Mouse (Mus musculus) ES-E14 (cell line): ENCODE measurements around the gene Olfr522. TPM values are rescaled to one million over a fixed set of nuclear protein-coding genes. Genes with fewer than 3 reads are reported as not detected.

Experiments used
- DNase-seq: peaks from one replicate; pipeline ENCODE4 v3.0.0-alpha.2; 2013; ENCODE audit warnings: low read depth, low spot score
- H3K27ac ChIP-seq: 2 replicates; pipeline ENCODE4 v1.5.1; 2012; ENCODE audit warnings: low read depth, mild to moderate bottlenecking, low read length, moderate library complexity, mixed read lengths; ENCODE audit not compliant: poor library complexity, insufficient read depth, severe bottlenecking
- H3K36me3 ChIP-seq: 2 replicates; pipeline ENCODE4 v1.6.1; 2012; ENCODE audit warnings: mild to moderate bottlenecking, low read length, moderate library complexity, mixed read lengths; ENCODE audit not compliant: control insufficient read depth, poor library complexity, insufficient read depth, severe bottlenecking
- H3K4me1 ChIP-seq, 2 experiments: fragments of 150-350 bp in 1 of 2; sonication (generic) in 1 of 2; 2 replicates each; pipeline ENCODE4 v1.6.1; 2012; ENCODE audit warnings: low read length in 2 of 2, mild to moderate bottlenecking in 1 of 2, mixed read lengths in 1 of 2; ENCODE audit not compliant: control insufficient read depth in 2 of 2, insufficient read depth in 2 of 2, poor library complexity in 1 of 2
- H3K4me3 ChIP-seq, 2 experiments: fragments of 150-350 bp in 1 of 2; sonication (generic) in 1 of 2; 2 replicates each; pipeline ENCODE4 v1.5.1; 2012; ENCODE audit warnings: low read length in 2 of 2, low read depth in 1 of 2, mild to moderate bottlenecking in 1 of 2, mixed read lengths in 1 of 2; ENCODE audit not compliant: insufficient read depth in 1 of 2, poor library complexity in 1 of 2, severe bottlenecking in 1 of 2
- H3K9ac ChIP-seq: 2 replicates; pipeline ENCODE4 v1.6.1; 2012; ENCODE audit warnings: low read depth, mild to moderate bottlenecking, low read length, mixed read lengths; ENCODE audit not compliant: poor library complexity, insufficient read depth, severe bottlenecking
- H3K9me3 ChIP-seq: fragments of 150-350 bp; sonication (generic); 2 replicates; pipeline ENCODE4 v1.6.1; 2012; ENCODE audit warnings: low read depth, mild to moderate bottlenecking, low read length; ENCODE audit not compliant: control insufficient read depth, insufficient read depth
- CHD2 ChIP-seq: IDR thresholded peaks from 2 replicates; pipeline ENCODE4 v1.6.1; 2014; ENCODE audit warnings: mild to moderate bottlenecking, low read depth, low read length, inconsistent platforms
- HCFC1 ChIP-seq: IDR thresholded peaks from 2 replicates; pipeline ENCODE4 v1.6.1; 2012; ENCODE audit warnings: low read length, inconsistent platforms, borderline replicate concordance; ENCODE audit not compliant: insufficient read depth
- MAFK ChIP-seq: IDR thresholded peaks from 2 replicates; pipeline ENCODE4 v1.6.1; 2014; ENCODE audit warnings: mild to moderate bottlenecking, low read depth, low read length, inconsistent platforms; ENCODE audit not compliant: insufficient read depth
- ZC3H11A ChIP-seq: IDR thresholded peaks from 2 replicates; pipeline ENCODE4 v1.6.1; 2012; ENCODE audit warnings: low read depth, mild to moderate bottlenecking, inconsistent platforms, low read length, borderline replicate concordance
- ZNF384 ChIP-seq: IDR thresholded peaks from 2 replicates; pipeline ENCODE4 v1.6.1; 2012; ENCODE audit warnings: low read depth, low read length, inconsistent platforms
- in situ Hi-C, 2 experiments: fragments of 600-800 bp; cut with MboI; formaldehyde crosslinking; loops; one replicate each; pipeline ENCODE4 v1.15.1; 2025; ENCODE audit warnings: low sequenced_read_pairs in 2 of 2, inconsistent platforms in 1 of 2; ENCODE audit not compliant: unreplicated experiment in 2 of 2
- total RNA-seq: library from RNA; depleted of rRNA; stranded (reverse); fragments of 300-350 nt; gene quantifications from 2 replicates; pipeline ENCODE4 v1.2.3, GENCODE M21; 2012

Olfr522 gene
- total RNA-seq, 1 experiment, result not detected

GRCm38 (mm10) chr7:140172936-140173335 lies 8.4 kb upstream of the Olfr522 start, which contains the start of gene Olfr523:
Olfr523 (plus strand) TSS chr7:140173217.
- Histone ChIP-seq H3K36me3 (no peaks in the 10 kb centered on the region), H3K4me1 (peaks cover 0 to 7% of the 10 kb centered on the region in 2 experiments; a peak in 1 of 4 replicates), H3K9ac (no peak within 1 kb of the TSS), H3K9me3 (no peaks in the 10 kb centered on the region), H3K27ac (no peak within 1 kb of the TSS), H3K4me3 (no peak within 1 kb of the TSS)
- TF ChIP-seq ZC3H11A (no peak), MAFK (no peak), ZNF384 (no peak), HCFC1 (no peak), CHD2 (no peak)
- DNase-seq, result no peak
- in situ Hi-C loops, result no loop called here

- H3K9ac ChIP-seq, result no peak overlapping the region
- no peak for DNase-seq
- in situ Hi-C loops, result no loop called here
- no peak overlapping the region for H3K27ac ChIP-seq
- H3K4me3 ChIP-seq, result no peak overlapping the region
- H3K9me3 ChIP-seq, result no peaks in the 10 kb centered on the region
- H3K36me3 ChIP-seq, result no peaks in the 10 kb centered on the region
- TF ChIP-seq ZNF384 (no peak), MAFK (no peak), ZC3H11A (no peak), CHD2 (no peak), HCFC1 (no peak)
- H3K4me1 ChIP-seq, result peaks cover 0 to 7% of the 10 kb centered on the region in 2 experiments; a peak in 1 of 4 replicates
Measured at GRCm38 (mm10) chr7:140170863-140171262, 6.3 kb upstream of the Olfr522 start.

GRCm38 (mm10) chr7:140169386-140169785 lies 4.8 kb upstream of the Olfr522 start:
- Histone ChIP-seq H3K27ac (no peak overlapping the region), H3K4me1 (peaks cover 0 to 7% of the 10 kb centered on the region in 2 experiments; a peak in 1 of 4 replicates), H3K4me3 (no peak overlapping the region), H3K36me3 (no peaks in the 10 kb centered on the region), H3K9me3 (no peaks in the 10 kb centered on the region), H3K9ac (no peak overlapping the region)
- no peak for DNase-seq
- TF ChIP-seq CHD2 (no peak), MAFK (no peak), ZC3H11A (no peak), ZNF384 (no peak), HCFC1 (no peak)
- in situ Hi-C loops, result no loop called here

DNA sequence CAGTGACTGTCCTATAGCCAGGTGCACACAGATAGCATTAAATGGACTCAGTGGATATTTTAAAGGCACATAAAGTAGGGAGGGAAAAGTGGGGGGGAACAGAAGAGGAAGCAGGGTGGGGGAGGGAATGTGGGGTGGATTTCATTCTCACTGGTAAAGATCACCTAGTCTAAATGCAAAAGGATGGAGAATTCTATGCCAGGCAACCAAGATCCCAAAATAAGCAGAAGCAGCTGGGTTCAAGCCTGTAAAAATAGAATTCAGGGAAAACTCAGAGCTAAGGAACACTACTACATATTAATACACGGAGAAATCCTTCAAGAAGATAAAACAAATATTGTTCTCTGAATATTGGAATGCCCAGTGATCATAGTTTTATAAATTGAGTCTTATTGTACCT lies 3.4 kb upstream of the Olfr522 start:
- DNase-seq, result no peak
- Histone ChIP-seq H3K9ac (no peak overlapping the region), H3K9me3 (no peaks in the 10 kb centered on the region), H3K27ac (no peak overlapping the region), H3K4me3 (no peak overlapping the region), H3K36me3 (no peaks in the 10 kb centered on the region), H3K4me1 (peaks cover 0 to 7% of the 10 kb centered on the region in 2 experiments; a peak in 1 of 4 replicates)
- in situ Hi-C loops, result no loop called here
- TF ChIP-seq CHD2 (no peak), ZC3H11A (no peak), MAFK (no peak), HCFC1 (no peak), ZNF384 (no peak)

- in situ Hi-C loops, result no loop called here
Measured at GRCm38 (mm10) chr7:140160363-140160762, 4.2 kb downstream of the Olfr522 start.

More at GRCm38 (mm10) chr7:140160363-140160762, 4.2 kb downstream of the Olfr522 start:
- DNase-seq, result no peak
- H3K9ac ChIP-seq, result no peak overlapping the region
- H3K27ac ChIP-seq, result no peak overlapping the region
- H3K4me1 ChIP-seq, result no peaks in the 10 kb centered on the region
- TF ChIP-seq CHD2, result no peak
- TF ChIP-seq ZNF384, result no peak
- TF ChIP-seq MAFK, result peak; percentile 80
- TF ChIP-seq HCFC1, result no peak
- TF ChIP-seq ZC3H11A, result no peak
- no peaks in the 10 kb centered on the region for H3K9me3 ChIP-seq
- H3K36me3 ChIP-seq, result no peaks in the 10 kb centered on the region
- no peak overlapping the region for H3K4me3 ChIP-seq
